Mouse (Mus musculus): ENCODE results near the gene Apoo. TPM values are rescaled to one million over a fixed set of nuclear protein-coding genes. Genes with fewer than 3 reads are reported as not detected.
"Not testable (repeated sequence)": the region's sequence is repeated elsewhere in the genome, so short reads cannot be mapped to it uniquely, and the experiment has no call there.

Gene Apoo
- polyA plus RNA-seq (2012; ENCODE audit: insufficient read depth, insufficient read length, low replicate concordance, missing spikeins), result not detected in 2 replicates

- Histone ChIP-seq H3K27ac (ENCODE audit: insufficient read depth, low read depth, low read length) (peak within 1 kb of the TSS; percentile 77; the same call in 1 of the 2 replicates), H3K4me3 (ENCODE audit: insufficient read depth, low read depth, low read length) (peak within 1 kb of the TSS; percentile 88), H3K4me1 (ENCODE audit: control insufficient read depth, insufficient read depth, low read length) (no peaks in the 10 kb centered on the region)
- TF ChIP-seq CTCF (IDR thresholded peaks at IDR 0.05; ENCODE audit: insufficient read depth, low read depth, low read length), result peak; percentile 36; the same call in 1 of the 2 replicates
- no peak for TF ChIP-seq POLR2A (IDR thresholded peaks at IDR 0.05; ENCODE audit: insufficient read depth, low read depth, low read length)
- WGBS, result 13% methylated on average over 46 of the region's 46 CpGs
Observed at GRCm38 (mm10) chrX:94366670-94367241, at the start of gene Apoo, which contains the start of gene Fam90a1b. Apoo (plus strand) TSS chrX:94367117. Fam90a1b (minus strand) TSS chrX:94366777.

- 31% methylated on average over 11 of the region's 11 CpGs for WGBS
- H3K27ac ChIP-seq (ENCODE audit: insufficient read depth, low read depth, low read length), result no peak overlapping the region
- H3K4me3 ChIP-seq (ENCODE audit: insufficient read depth, low read depth, low read length), result no peak overlapping the region
- H3K4me1 ChIP-seq (ENCODE audit: control insufficient read depth, insufficient read depth, low read length), result no peaks in the 10 kb centered on the region
- TF ChIP-seq CTCF (IDR thresholded peaks at IDR 0.05; ENCODE audit: insufficient read depth, low read depth, low read length) (no peak), POLR2A (IDR thresholded peaks at IDR 0.05; ENCODE audit: insufficient read depth, low read depth, low read length) (no peak)
Observed at GRCm38 (mm10) chrX:94321036-94321902, 45.6 kb upstream of the Apoo start.

GRCm38 (mm10) chrX:94343638-94344037 is 23.3 kb upstream of the Apoo start:
- not testable (repeated sequence) for H3K4me1 ChIP-seq (ENCODE audit: control insufficient read depth, insufficient read depth, low read length); H3K27ac ChIP-seq (ENCODE audit: insufficient read depth, low read depth, low read length); H3K4me3 ChIP-seq (ENCODE audit: insufficient read depth, low read depth, low read length)
- WGBS, result 96% methylated on average over 4 of the region's 4 CpGs

- H3K4me1 ChIP-seq (ENCODE audit: control insufficient read depth, insufficient read depth, low read length), result no peaks in the 10 kb centered on the region
- 32% methylated on average over 14 of the region's 14 CpGs for WGBS
- no peak overlapping the region for H3K4me3 ChIP-seq (ENCODE audit: insufficient read depth, low read depth, low read length)
- no peak overlapping the region for H3K27ac ChIP-seq (ENCODE audit: insufficient read depth, low read depth, low read length)
- TF ChIP-seq CTCF (IDR thresholded peaks at IDR 0.05; ENCODE audit: insufficient read depth, low read depth, low read length) (no peak), POLR2A (IDR thresholded peaks at IDR 0.05; ENCODE audit: insufficient read depth, low read depth, low read length) (no peak)
Observed at GRCm38 (mm10) chrX:94365381-94365925, 1.5 kb upstream of the Apoo start.

GRCm38 (mm10) chrX:94366029-94366428 is 888 bp upstream of the Apoo start:
- no peak for TF ChIP-seq CTCF (IDR thresholded peaks at IDR 0.05; ENCODE audit: insufficient read depth, low read depth, low read length)
- TF ChIP-seq POLR2A (IDR thresholded peaks at IDR 0.05; ENCODE audit: insufficient read depth, low read depth, low read length), result no peak
- Histone ChIP-seq H3K4me1 (ENCODE audit: control insufficient read depth, insufficient read depth, low read length) (no peaks in the 10 kb centered on the region), H3K27ac (ENCODE audit: insufficient read depth, low read depth, low read length) (no peak overlapping the region), H3K4me3 (ENCODE audit: insufficient read depth, low read depth, low read length) (peak overlapping the region; percentile 36)
- WGBS, result 19% methylated on average over 15 of the region's 16 CpGs

GRCm38 (mm10) chrX:94367248-94367647 is 331 bp downstream of the Apoo start:
- TF ChIP-seq CTCF (IDR thresholded peaks at IDR 0.05; ENCODE audit: insufficient read depth, low read depth, low read length) (no peak), POLR2A (IDR thresholded peaks at IDR 0.05; ENCODE audit: insufficient read depth, low read depth, low read length) (no peak)
- Histone ChIP-seq H3K4me3 (ENCODE audit: insufficient read depth, low read depth, low read length) (peak overlapping the region; percentile 88), H3K4me1 (ENCODE audit: control insufficient read depth, insufficient read depth, low read length) (no peaks in the 10 kb centered on the region), H3K27ac (ENCODE audit: insufficient read depth, low read depth, low read length) (peak overlapping the region; percentile 77; the same call in 1 of the 2 replicates)
- 22% methylated on average over 15 of the region's 17 CpGs for WGBS

- no peak overlapping the region for H3K4me3 ChIP-seq (ENCODE audit: insufficient read depth, low read depth, low read length)
- H3K27ac ChIP-seq (ENCODE audit: insufficient read depth, low read depth, low read length), result no peak overlapping the region
- WGBS, result 61% methylated on average over 5 of the region's 5 CpGs
- no peaks in the 10 kb centered on the region for H3K4me1 ChIP-seq (ENCODE audit: control insufficient read depth, insufficient read depth, low read length)
- TF ChIP-seq CTCF (IDR thresholded peaks at IDR 0.05; ENCODE audit: insufficient read depth, low read depth, low read length), result no peak
- TF ChIP-seq POLR2A (IDR thresholded peaks at IDR 0.05; ENCODE audit: insufficient read depth, low read depth, low read length), result no peak
Observed at GRCm38 (mm10) chrX:94378734-94379133, 11.8 kb downstream of the Apoo start.

GRCm38 (mm10) chrX:94408975-94409374 is 42.1 kb downstream of the Apoo start:
- Histone ChIP-seq H3K4me1 (ENCODE audit: control insufficient read depth, insufficient read depth, low read length) (no peaks in the 10 kb centered on the region), H3K4me3 (ENCODE audit: insufficient read depth, low read depth, low read length) (no peak overlapping the region), H3K27ac (ENCODE audit: insufficient read depth, low read depth, low read length) (no peak overlapping the region)
- TF ChIP-seq CTCF (IDR thresholded peaks at IDR 0.05; ENCODE audit: insufficient read depth, low read depth, low read length), result no peak
- TF ChIP-seq POLR2A (IDR thresholded peaks at IDR 0.05; ENCODE audit: insufficient read depth, low read depth, low read length), result no peak
- 55% methylated on average over 3 of the region's 3 CpGs for WGBS

- no peaks in the 10 kb centered on the region for H3K4me1 ChIP-seq (ENCODE audit: control insufficient read depth, insufficient read depth, low read length)
- no peak for TF ChIP-seq POLR2A (IDR thresholded peaks at IDR 0.05; ENCODE audit: insufficient read depth, low read depth, low read length)
- TF ChIP-seq CTCF (IDR thresholded peaks at IDR 0.05; ENCODE audit: insufficient read depth, low read depth, low read length), result no peak
- H3K4me3 ChIP-seq (ENCODE audit: insufficient read depth, low read depth, low read length), result no peak overlapping the region
- WGBS, result 95% methylated on average over 2 of the region's 2 CpGs
- H3K27ac ChIP-seq (ENCODE audit: insufficient read depth, low read depth, low read length), result no peak overlapping the region
Observed at GRCm38 (mm10) chrX:94420210-94420609, 53.3 kb downstream of the Apoo start.
